Comparison of ENCODE assay signal across 9 mouse cellular contexts in the genomic region with DNA sequence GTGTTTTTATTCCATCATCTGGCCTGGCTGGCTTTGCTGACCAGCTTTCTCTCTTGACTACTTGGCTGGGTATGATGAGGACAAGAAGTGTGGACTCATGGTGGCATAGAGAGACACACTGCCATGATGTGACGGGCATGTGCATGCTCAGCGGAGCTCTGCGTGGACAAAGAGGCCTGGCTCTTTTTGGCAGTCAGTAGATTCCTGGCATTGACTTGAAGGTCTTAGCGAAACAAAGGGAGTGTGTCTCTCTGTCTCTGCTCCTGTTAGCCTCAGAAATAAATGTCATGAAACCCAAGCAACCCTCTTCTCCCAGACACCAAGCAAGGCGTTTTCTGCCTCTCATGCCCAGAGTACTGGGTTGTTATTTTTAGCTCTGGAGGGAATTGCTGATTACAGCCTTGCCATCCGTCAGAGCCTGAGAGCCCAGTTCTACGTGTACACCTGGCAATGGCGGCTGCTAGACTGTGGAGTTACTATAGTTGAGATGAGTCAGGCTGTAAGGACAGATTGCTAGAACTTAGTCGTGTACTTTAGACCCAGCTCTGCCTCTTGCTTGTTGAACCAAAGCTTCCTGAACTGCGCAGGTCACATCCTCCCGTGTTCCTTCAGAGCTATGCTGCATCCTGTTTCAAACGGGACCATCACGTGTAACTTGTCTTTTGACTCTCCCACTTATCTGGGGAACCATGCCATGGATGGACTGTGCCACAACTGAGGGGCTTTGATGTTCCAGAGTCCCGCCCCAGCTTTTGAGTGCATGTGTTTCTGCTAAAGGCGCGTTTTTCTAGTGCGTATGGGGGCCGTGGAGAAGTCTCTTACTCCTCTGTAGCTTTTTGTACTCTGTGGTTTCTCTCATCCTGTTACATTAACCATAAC.
A peak's percentile ranks its signal among the peaks of the same experiment; 100 is the strongest.
DNase-seq lines count a peak whose midpoint lies in the region; ATAC-seq lines count a peak whose summit lies in the region.
"Had no signal": no experiment of that assay in that cellular context is flagged by ENCODE, and none has a peak within 500 bp of the region (broad histone marks: within the 10 kb centered on the region; RNA-seq: fewer than 3 reads in every experiment).

No protein-coding gene starts in this region.

- intact Hi-C loops in heart, postnatal 25 days (cut with DNase I) = loop anchor here (10.0 kb wide), 1 partner anchor 304 kb away; no protein-coding TSS in a partner anchor

- peak overlapping the region; percentile 61 for H3K27ac ChIP-seq in limb, embryonic 10.5 days
- peak overlapping the region; percentile 53 for H3K27ac ChIP-seq in stomach, embryonic 16.5 days (ENCODE audit: low read length)

- 75% methylated on average over 18 of the region's 18 CpGs for WGBS in limb, embryonic 10.5 days
- 61% methylated on average over 18 of the region's 18 CpGs for WGBS in stomach, embryonic 16.5 days

- no peak overlapping the region for H3K4me3 ChIP-seq in limb, embryonic 10.5 days
- H3K4me3 ChIP-seq in stomach, embryonic 16.5 days (replicated peaks; ENCODE audit: low read length) = no peak overlapping the region

- peak; percentile 94 for DNase-seq in heart, adult 11 months
- DNase-seq in heart, postnatal 25 days (ENCODE audit: low spot score) = no peak
- peak; percentile 79 for DNase-seq in T-cell, adult 2 months (ENCODE audit: low spot score)
- DNase-seq in limb, embryonic 10.5 days (ENCODE audit: low spot score) = no peak
- DNase-seq in B cell, adult 2 months = no peak
- no peak for DNase-seq in urinary bladder, postnatal 10 days (ENCODE audit: low spot score)

- no peaks in the 10 kb centered on the region for H3K9me3 ChIP-seq in limb, embryonic 10.5 days (replicated peaks)
- H3K9me3 ChIP-seq in stomach, embryonic 16.5 days (replicated peaks; ENCODE audit: control insufficient read depth, low read length) = 0 out of 2 replicates have a peak, but pooled peaks cover 3% of the 10 kb centered on the region
- H3K9me3 ChIP-seq: G1E had no signal

- 0 out of 2 replicates have a peak overlapping the region, but pooled peaks have one; percentile 5 for H3K9ac ChIP-seq in stomach, embryonic 16.5 days (ENCODE audit: low read length)

- no peak overlapping the region for H3K4me2 ChIP-seq in stomach, embryonic 16.5 days (ENCODE audit: low read depth, low read length)

- peaks cover 48% of the 10 kb centered on the region for H3K36me3 ChIP-seq in limb, embryonic 10.5 days
- peaks cover 7% of the 10 kb centered on the region for H3K36me3 ChIP-seq in stomach, embryonic 16.5 days (ENCODE audit: control insufficient read depth, insufficient read depth, low read length)

- peaks cover 59% of the 10 kb centered on the region for H3K4me1 ChIP-seq in limb, embryonic 10.5 days
- peaks cover 54% of the 10 kb centered on the region for H3K4me1 ChIP-seq in stomach, embryonic 16.5 days (ENCODE audit: control insufficient read depth, insufficient read depth, low read length)

- H3K27me3 ChIP-seq in limb, embryonic 10.5 days (ENCODE audit: low read depth, poor library complexity, severe bottlenecking) = no peaks in the 10 kb centered on the region
- no peaks in the 10 kb centered on the region for H3K27me3 ChIP-seq in stomach, embryonic 16.5 days (ENCODE audit: control insufficient read depth, insufficient read depth, low read length)

- ATAC-seq in granulocyte monocyte progenitor cell, adult 5-6 weeks (replicated peaks; ENCODE audit: poor library complexity, severe bottlenecking) = peak; percentile 23
- ATAC-seq in stomach, embryonic 16.5 days (ENCODE audit: insufficient read depth, low FRiP score) = peak; percentile 23; the same call in 1 of the 2 replicates

Comparison
In these comparisons a context has a peak if more than half of its experiments do, and no peak if none do; other contexts are left out.
1. DNase-seq: peak in heart, adult 11 months (single experiment) and T-cell, adult 2 months (single experiment); none in heart, postnatal 25 days (single experiment), limb, embryonic 10.5 days (single experiment), B cell, adult 2 months (0 of 2) and urinary bladder, postnatal 10 days (single experiment).